ENCODE assay signal across 18 mouse cellular contexts in the genomic region with DNA sequence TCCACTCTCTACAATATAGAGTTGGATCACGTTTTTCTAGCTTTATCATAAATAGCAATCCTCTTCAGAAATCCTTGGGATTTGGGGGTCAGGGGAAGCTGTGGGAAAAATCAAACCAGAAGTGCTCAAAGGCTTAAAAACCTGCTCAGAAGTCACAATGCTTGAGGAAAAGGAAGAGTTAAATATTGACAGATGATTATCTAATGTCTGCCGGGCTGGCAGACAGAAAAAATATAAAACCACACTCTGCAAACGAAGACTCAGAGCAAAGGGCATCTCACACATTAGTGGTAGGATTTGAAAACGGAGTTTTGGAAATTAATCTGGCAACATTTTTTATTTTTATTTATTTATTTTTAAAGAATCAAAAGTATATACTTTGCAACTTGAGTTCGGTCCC. TPM values are rescaled to one million over a fixed set of nuclear protein-coding genes. Genes with fewer than 3 reads are reported as not detected.
"Had no signal": no experiment of that assay in that cellular context is flagged by ENCODE, and none has a peak within 500 bp of the region (broad histone marks: within the 10 kb centered on the region; RNA-seq: fewer than 3 reads in every experiment).

No protein-coding gene starts in this region.

- H3K27ac ChIP-seq: midbrain, embryonic 10.5 days; midbrain, embryonic 12.5 days; neural tube, embryonic 13.5 days; neural tube, embryonic 15.5 days had no signal

- H3K36me3 ChIP-seq: midbrain, embryonic 10.5 days; midbrain, embryonic 12.5 days; neural tube, embryonic 13.5 days; neural tube, embryonic 15.5 days had no signal

- H3K4me3 ChIP-seq: midbrain, embryonic 10.5 days; midbrain, embryonic 12.5 days; myocyte; neural tube, embryonic 13.5 days; neural tube, embryonic 15.5 days had no signal

- H3K9ac ChIP-seq: lung, embryonic 14.5 days; midbrain, embryonic 12.5 days; neural tube, embryonic 13.5 days; neural tube, embryonic 15.5 days had no signal

- DNase-seq: lung, adult 18-20 months; lung, postnatal 10 days; lung, postnatal 4 days; midbrain, embryonic 14.5 days; retina, postnatal 1 day; right cerebral cortex, adult 18-20 months; right cerebral cortex, postnatal 25 days; right cerebral cortex, postnatal 4 days; spleen, adult 18-20 months; thymus, adult 18-20 months; thymus, postnatal 14 days; thymus, postnatal 36 days had no signal

- H3K4me1 ChIP-seq: midbrain, embryonic 12.5 days; neural tube, embryonic 13.5 days had no signal

- H3K27me3 ChIP-seq: midbrain, embryonic 12.5 days; neural tube, embryonic 13.5 days; neural tube, embryonic 15.5 days had no signal

RNA-seq across cellular contexts. Expression of gene Tspan8, which starts 39.3 kb away (rescaled TPM):
- polyA plus RNA-seq: midbrain, embryonic 14.5 days had no signal
